Mouse (Mus musculus) intestine, embryonic 16.5 days (tissue): ENCODE data around the gene Ccdc8. TPM values are rescaled to one million over a fixed set of nuclear protein-coding genes. Genes with fewer than 3 reads are reported as not detected.

Source experiments
- ATAC-seq: fragments of 200-750 bp; cut with Nextera tagmentation; 2 replicates; pipeline ENCODE4 v1.8.0; 2017; ENCODE audit warnings: moderate TSS enrichment, moderate library complexity
- H3K27ac ChIP-seq: fragments of 300-500 bp; sonication (generic); 2 replicates; pipeline ENCODE4 v1.5.1; 2014; ENCODE audit warnings: mild to moderate bottlenecking, low read length
- H3K27me3 ChIP-seq: fragments of 300-500 bp; sonication (generic); replicated peaks from 2 replicates; pipeline ENCODE4 v1.6.1; 2014; ENCODE audit warnings: low read length, control low read depth, mixed read lengths; ENCODE audit not compliant: control insufficient read depth, insufficient read depth
- H3K36me3 ChIP-seq: fragments of 300-500 bp; sonication (generic); 2 replicates; pipeline ENCODE4 v1.6.1; 2014; ENCODE audit warnings: low read length, control low read depth; ENCODE audit not compliant: control insufficient read depth, insufficient read depth
- H3K4me1 ChIP-seq: fragments of 300-500 bp; sonication (generic); 2 replicates; pipeline ENCODE4 v1.6.1; 2014; ENCODE audit warnings: low read length, control low read depth, mixed read lengths; ENCODE audit not compliant: control insufficient read depth, insufficient read depth
- H3K4me2 ChIP-seq: fragments of 300-500 bp; sonication (generic); 2 replicates; pipeline ENCODE4 v1.6.1; 2014; ENCODE audit warnings: low read depth, low read length, control low read depth
- H3K4me3 ChIP-seq: fragments of 300-500 bp; sonication (generic); 2 replicates; pipeline ENCODE4 v1.5.1; 2014; ENCODE audit warnings: mild to moderate bottlenecking, low read length
- H3K9ac ChIP-seq: fragments of 300-500 bp; sonication (generic); 2 replicates; pipeline ENCODE4 v1.6.1; 2014; ENCODE audit warnings: low read depth, low read length
- H3K9me3 ChIP-seq: fragments of 300-500 bp; sonication (generic); 2 replicates; pipeline ENCODE4 v1.6.1; 2016; ENCODE audit warnings: low read length, control low read depth; ENCODE audit not compliant: control insufficient read depth
- WGBS: fragments of 180-500 bp; shearing (Covaris S2); extraction: QIAGEN DNeasy Blood & Tissue Kit; methylation state at CpG from one replicate; pipeline ENCODE4 v1.1.7; 2014; 5-methylcytosine and 5-hydroxymethylcytosine counted together
- polyA plus RNA-seq: library from polyadenylated mRNA; unstranded; fragments of >200 nt; fragmentation: Nextera tagmentation; extraction: Ambion mirVana; gene quantifications from 2 replicates; pipeline ENCODE4 v1.2.1, GENCODE M21; 2015

Gene Ccdc8
- polyA plus RNA-seq, 1 experiment from 2014 or later = 35.6 TPM

DNA sequence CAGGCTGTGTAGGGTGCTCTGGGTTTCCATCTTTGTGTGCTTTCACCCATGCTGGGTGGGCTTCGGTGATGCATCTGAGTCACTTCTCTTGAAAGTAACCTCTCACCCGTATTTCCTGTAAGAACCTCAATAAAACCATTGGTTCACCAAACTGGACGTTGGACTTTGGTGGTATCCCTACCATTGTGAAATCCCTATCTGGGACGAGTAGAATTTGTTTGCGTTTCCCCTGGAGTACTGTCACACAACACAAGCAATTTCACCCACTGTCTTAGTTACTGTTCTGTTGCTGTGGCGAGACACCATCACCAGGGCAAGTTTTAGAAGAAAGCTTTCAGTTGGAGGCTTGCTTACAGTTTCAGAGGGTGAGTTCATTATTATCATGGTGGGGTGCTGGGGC is 24.1 kb upstream of the Ccdc8 start:
- WGBS = 73% methylated on average over 6 of the region's 6 CpGs
- 0 out of 2 replicates have a peak, but pooled peaks have one; percentile 24 for ATAC-seq

DNA sequence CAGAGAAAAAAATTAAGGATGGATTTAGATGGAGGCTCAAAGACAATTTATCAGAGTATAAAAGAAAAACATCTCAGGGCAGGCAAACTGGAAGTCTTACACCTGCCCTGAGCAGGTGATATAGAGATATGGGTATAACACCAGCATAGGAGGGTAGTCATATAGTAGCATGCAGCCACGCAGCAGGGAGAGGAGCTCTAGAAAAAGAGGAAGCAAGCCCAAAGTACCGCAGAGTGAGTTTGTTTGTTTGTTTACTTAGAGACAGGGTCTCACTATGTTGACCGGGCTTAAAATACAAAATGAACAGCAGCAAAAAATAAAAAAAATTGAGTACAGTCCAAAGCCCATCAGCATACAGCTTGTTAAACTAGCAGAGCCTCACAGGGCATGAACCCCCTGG is 21.3 kb upstream of the Ccdc8 start:
- Histone ChIP-seq H3K27ac (no peak overlapping the region), H3K4me3 (no peak overlapping the region), H3K27me3 (no peaks in the 10 kb centered on the region), H3K9me3 (0 out of 2 replicates have a peak, but pooled peaks cover 5% of the 10 kb centered on the region), H3K4me1 (0 out of 2 replicates have a peak, but pooled peaks cover 1% of the 10 kb centered on the region), H3K36me3 (no peaks in the 10 kb centered on the region), H3K4me2 (no peak overlapping the region), H3K9ac (no peak overlapping the region)
- no peak for ATAC-seq
- WGBS = 83% methylated on average over 3 of the region's 3 CpGs

More for the DNA sequence above, 24.1 kb upstream of the Ccdc8 start:
- H3K9ac ChIP-seq = no peak overlapping the region
- H3K9me3 ChIP-seq = 0 out of 2 replicates have a peak, but pooled peaks cover 5% of the 10 kb centered on the region
- H3K36me3 ChIP-seq = no peaks in the 10 kb centered on the region
- H3K4me2 ChIP-seq = no peak overlapping the region
- no peaks in the 10 kb centered on the region for H3K27me3 ChIP-seq
- H3K27ac ChIP-seq = no peak overlapping the region
- H3K4me3 ChIP-seq = no peak overlapping the region
- H3K4me1 ChIP-seq = 0 out of 2 replicates have a peak, but pooled peaks cover 6% of the 10 kb centered on the region

DNA sequence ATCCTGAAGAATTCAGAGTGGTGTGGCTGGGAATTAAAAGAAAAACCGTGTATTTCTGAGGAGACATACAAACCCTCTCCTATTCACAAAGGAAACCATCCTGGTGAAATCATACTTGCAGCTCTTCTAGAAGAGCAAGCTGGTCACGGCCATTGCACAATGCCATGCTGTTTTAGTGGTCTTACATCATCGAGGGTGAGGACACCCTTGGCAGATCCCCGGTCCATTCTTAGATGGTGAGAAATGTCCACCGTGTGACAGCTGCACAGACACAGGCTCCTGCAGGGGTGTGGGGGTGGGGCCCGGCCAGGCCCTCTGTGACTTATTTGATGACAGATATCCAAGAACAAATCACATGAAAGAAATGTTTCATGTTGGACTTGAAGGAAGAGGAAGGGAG is 18.5 kb upstream of the Ccdc8 start:
- no peak overlapping the region for H3K4me3 ChIP-seq
- no peaks in the 10 kb centered on the region for H3K4me1 ChIP-seq
- H3K4me2 ChIP-seq = no peak overlapping the region
- H3K9ac ChIP-seq = no peak overlapping the region
- ATAC-seq = no peak
- H3K27me3 ChIP-seq = no peaks in the 10 kb centered on the region
- WGBS = 65% methylated on average over 6 of the region's 6 CpGs
- no peak overlapping the region for H3K27ac ChIP-seq
- H3K9me3 ChIP-seq = no peaks in the 10 kb centered on the region
- H3K36me3 ChIP-seq = no peaks in the 10 kb centered on the region

DNA sequence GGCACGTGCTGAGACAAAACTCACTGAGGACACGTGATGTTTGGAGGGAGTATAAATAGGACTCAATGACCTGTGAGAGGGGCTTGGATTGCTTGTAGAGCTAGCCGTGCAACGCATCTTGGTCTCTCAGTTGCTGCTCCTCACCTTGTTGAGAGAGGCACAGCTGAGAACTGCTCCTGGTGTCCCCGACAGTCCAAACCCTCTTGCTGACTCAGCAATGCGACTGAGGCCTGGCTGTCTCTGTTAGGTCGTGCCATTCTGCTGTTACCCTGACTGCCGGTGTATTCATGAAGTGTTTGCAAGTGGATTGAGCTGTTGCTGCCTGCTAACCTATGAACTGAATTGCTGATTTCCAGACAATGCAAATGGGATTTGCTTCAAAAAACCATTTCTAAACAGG is 16.2 kb upstream of the Ccdc8 start:
- Histone ChIP-seq H3K9ac (no peak overlapping the region), H3K4me1 (0 out of 2 replicates have a peak, but pooled peaks cover 2% of the 10 kb centered on the region), H3K4me3 (no peak overlapping the region), H3K4me2 (no peak overlapping the region), H3K36me3 (no peaks in the 10 kb centered on the region), H3K27me3 (no peaks in the 10 kb centered on the region), H3K9me3 (no peaks in the 10 kb centered on the region), H3K27ac (no peak overlapping the region)
- WGBS = 58% methylated on average over 8 of the region's 8 CpGs
- ATAC-seq = no peak

DNA sequence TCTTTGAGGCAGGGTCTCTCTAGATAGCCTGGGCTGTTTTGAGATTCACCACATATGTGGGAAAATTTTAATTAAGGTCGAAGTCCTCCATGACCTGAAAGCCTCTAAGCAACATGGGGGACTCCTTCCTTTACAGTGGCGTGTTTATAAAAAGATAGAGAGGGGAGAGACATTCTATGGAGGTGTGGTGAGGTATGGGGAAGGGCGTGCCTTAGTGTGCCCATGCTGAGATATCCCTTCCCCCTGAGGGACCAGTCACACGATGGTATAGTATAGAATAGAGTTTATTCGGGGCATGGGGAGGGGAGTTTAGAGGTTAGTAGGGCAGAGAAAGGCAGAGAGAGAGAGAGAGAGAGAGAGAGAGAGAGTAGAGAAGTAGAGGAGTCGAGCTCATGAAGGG is 14.3 kb upstream of the Ccdc8 start:
- Histone ChIP-seq H3K36me3 (no peaks in the 10 kb centered on the region), H3K4me2 (no peak overlapping the region), H3K9ac (no peak overlapping the region), H3K27me3 (no peaks in the 10 kb centered on the region), H3K4me1 (peaks cover 7% of the 10 kb centered on the region; the same call in 1 of the 2 replicates), H3K27ac (no peak overlapping the region), H3K9me3 (no peaks in the 10 kb centered on the region), H3K4me3 (no peak overlapping the region)
- no peak for ATAC-seq
- 78% methylated on average over 6 of the region's 6 CpGs for WGBS

DNA sequence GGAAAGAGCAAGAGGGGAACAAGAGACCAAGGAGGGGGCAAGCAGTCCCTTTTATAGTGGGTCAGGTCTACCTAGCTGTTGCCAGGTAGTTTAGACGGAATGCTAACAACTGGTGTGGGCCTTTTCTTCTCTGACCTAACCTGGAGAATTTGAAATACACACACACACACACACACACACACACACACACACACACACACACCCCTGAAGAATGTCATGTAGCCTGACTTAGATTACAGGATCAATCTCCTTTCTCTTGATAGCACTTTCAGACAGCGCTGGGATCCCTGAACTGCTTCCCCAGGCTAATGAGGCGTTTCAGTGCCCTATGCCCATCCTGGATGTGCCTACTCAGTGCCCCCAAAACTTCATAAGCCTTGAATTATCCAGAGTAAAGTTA is 13.9 kb upstream of the Ccdc8 start:
- 86% methylated on average over 3 of the region's 3 CpGs for WGBS
- no peak for ATAC-seq
- Histone ChIP-seq H3K4me1 (peaks cover 7% of the 10 kb centered on the region; the same call in 1 of the 2 replicates), H3K9me3 (no peaks in the 10 kb centered on the region), H3K4me2 (no peak overlapping the region), H3K27ac (no peak overlapping the region), H3K9ac (no peak overlapping the region), H3K27me3 (no peaks in the 10 kb centered on the region), H3K36me3 (no peaks in the 10 kb centered on the region), H3K4me3 (no peak overlapping the region)

GRCm38 (mm10) chr7:16980348-16980747 is 12.2 kb upstream of the Ccdc8 start:
- no peaks in the 10 kb centered on the region for H3K9me3 ChIP-seq
- H3K9ac ChIP-seq = peak overlapping the region; percentile 50
- peak; percentile 79 for ATAC-seq
- H3K27ac ChIP-seq = peak overlapping the region; percentile 71
- H3K4me1 ChIP-seq = peaks cover 7% of the 10 kb centered on the region; the same call in 1 of the 2 replicates
- H3K36me3 ChIP-seq = no peaks in the 10 kb centered on the region
- peak overlapping the region; percentile 31 for H3K4me3 ChIP-seq
- under 1% methylated on average over 12 of the region's 12 CpGs for WGBS
- no peaks in the 10 kb centered on the region for H3K27me3 ChIP-seq
- H3K4me2 ChIP-seq = peak overlapping the region; percentile 46

- Histone ChIP-seq H3K9me3 (no peaks in the 10 kb centered on the region), H3K4me3 (0 out of 2 replicates have a peak within 1 kb of the TSS, but pooled peaks have one; percentile 5), H3K36me3 (no peaks in the 10 kb centered on the region), H3K4me1 (peaks cover 16% of the 10 kb centered on the region; the same call in 1 of the 2 replicates), H3K27me3 (no peaks in the 10 kb centered on the region), H3K4me2 (no peak within 1 kb of the TSS), H3K27ac (no peak within 1 kb of the TSS), H3K9ac (no peak within 1 kb of the TSS)
- 32% methylated on average over 26 of the region's 26 CpGs for WGBS
- no peak for ATAC-seq
Observed at GRCm38 (mm10) chr7:16982859-16983568, 9.5 kb upstream of the Ccdc8 start, which contains the start of gene Gm42372. Gm42372 (plus strand) TSS chr7:16983086.

GRCm38 (mm10) chr7:16987541-16988149 is 4.9 kb upstream of the Ccdc8 start:
- no peaks in the 10 kb centered on the region for H3K36me3 ChIP-seq
- peaks cover 32% of the 10 kb centered on the region for H3K4me1 ChIP-seq
- no peak overlapping the region for H3K9ac ChIP-seq
- H3K27me3 ChIP-seq = no peaks in the 10 kb centered on the region
- no peaks in the 10 kb centered on the region for H3K9me3 ChIP-seq
- H3K4me2 ChIP-seq = no peak overlapping the region
- 35% methylated on average over 7 of the region's 7 CpGs for WGBS
- ATAC-seq = no peak
- no peak overlapping the region for H3K4me3 ChIP-seq
- H3K27ac ChIP-seq = no peak overlapping the region
